In genomic region chr1:159783842-159784241, GRCm38 (mm10) we compare ENCODE assay signal across 9 mouse cellular contexts.
A peak's percentile ranks its signal among the peaks of the same experiment; 100 is the strongest.
DNase-seq lines count a peak whose midpoint lies in the region; TF ChIP-seq lines count a peak whose summit lies in the region.
"Had no signal": no experiment of that assay in that cellular context is flagged by ENCODE, and none has a peak within 500 bp of the region (broad histone marks: within the 10 kb centered on the region; RNA-seq: fewer than 3 reads in every experiment).

No protein-coding gene starts in this region.

- peak; percentile 32 for DNase-seq in gastrocnemius, adult 2 months
- DNase-seq in gastrocnemius, postnatal 4 days (ENCODE audit: low spot score in 2 of 2) = no peak
- peak; percentile 31 for DNase-seq in right cerebral cortex, postnatal 14 days
- no peak for DNase-seq in right cerebral cortex, postnatal 36 days (ENCODE audit: low spot score in 2 of 2)
- DNase-seq in cerebellum, adult 18-20 months = peak; percentile 69 to 78
- peak; percentile 35 to 36 for DNase-seq in frontal cortex, postnatal 25 days (ENCODE audit: low spot score in 2 of 2)
- peak; percentile 42 for DNase-seq in limb, embryonic 10.5 days (ENCODE audit: low spot score)

- H3K9me3 ChIP-seq in limb, embryonic 10.5 days (replicated peaks) = no peaks in the 10 kb centered on the region

- no peak overlapping the region for H3K4me3 ChIP-seq in gastrocnemius, adult 2 months
- H3K4me3 ChIP-seq in limb, embryonic 10.5 days = no peak overlapping the region
- no peak overlapping the region for H3K4me3 ChIP-seq in small intestine, adult 2 months (ENCODE audit: low read depth, low read length)
- H3K4me3 ChIP-seq: myocyte had no signal

- TF ChIP-seq CTCF in gastrocnemius, adult 2 months (IDR thresholded peaks at IDR 0.05) = peak; percentile 81
- TF ChIP-seq CTCF in small intestine, adult 2 months (IDR thresholded peaks at IDR 0.05; ENCODE audit: extremely low read depth, insufficient read length, insufficient replicate concordance, low read depth, low read length) = peak; percentile 60; the same call in 1 of the 2 replicates

- H3K27ac ChIP-seq in gastrocnemius, adult 2 months = no peak overlapping the region
- H3K27ac ChIP-seq in limb, embryonic 10.5 days = no peak overlapping the region
- no peak overlapping the region for H3K27ac ChIP-seq in small intestine, adult 2 months (ENCODE audit: insufficient read depth, low read depth, low read length)

- no peak for TF ChIP-seq POLR2A in small intestine, adult 2 months (IDR thresholded peaks at IDR 0.05; ENCODE audit: low read depth, low read length)

- no peaks in the 10 kb centered on the region for H3K4me1 ChIP-seq in limb, embryonic 10.5 days
- no peaks in the 10 kb centered on the region for H3K4me1 ChIP-seq in small intestine, adult 2 months (ENCODE audit: control insufficient read depth, insufficient read depth, insufficient read length, low read length)

- no peaks in the 10 kb centered on the region for H3K27me3 ChIP-seq in limb, embryonic 10.5 days (ENCODE audit: low read depth, poor library complexity, severe bottlenecking)
- H3K27me3 ChIP-seq in small intestine, adult 2 months (ENCODE audit: control insufficient read depth, insufficient read depth, low read length) = no peaks in the 10 kb centered on the region

- 36% methylated on average over 5 of the region's 5 CpGs for WGBS in limb, embryonic 10.5 days
- WGBS in small intestine, adult 2 months = 34% methylated on average over 5 of the region's 5 CpGs

- H3K36me3 ChIP-seq in limb, embryonic 10.5 days = no peaks in the 10 kb centered on the region
- no peaks in the 10 kb centered on the region for H3K36me3 ChIP-seq in small intestine, adult 2 months (ENCODE audit: control insufficient read depth, insufficient read depth, low read length)

- intact Hi-C loops in gastrocnemius, adult 2 months (cut with DNase I) = loop anchor here (5.0 to 10.0 kb wide), 3 partner anchors 169 to 387 kb away; partner anchors contain the start of gene Tnr

Comparison
In these comparisons a context has a peak if more than half of its experiments do, and no peak if none do; other contexts are left out.
1. DNase-seq: peak in gastrocnemius, adult 2 months (single experiment), right cerebral cortex, postnatal 14 days (single experiment), cerebellum, adult 18-20 months (2 of 2), frontal cortex, postnatal 25 days (2 of 2) and limb, embryonic 10.5 days (single experiment); none in gastrocnemius, postnatal 4 days (0 of 2) and right cerebral cortex, postnatal 36 days (0 of 2).